Mouse (Mus musculus): Measurements from ENCODE around the gene Rab1a. TPM values are rescaled to one million over a fixed set of nuclear protein-coding genes. Genes with fewer than 3 reads are reported as not detected.
"Not testable (repeated sequence)": the region's sequence is repeated elsewhere in the genome, so short reads cannot be mapped to it uniquely, and the experiment has no call there.

Rab1a gene
- total RNA-seq, 2 experiments from 2014 or later = 171 to 173 TPM

- DNase-seq (ENCODE audit: low spot score in 2 of 2) = no peak
Observed at GRCm38 (mm10) chr11:20216415-20216814, 15.2 kb downstream of the Rab1a start.

GRCm38 (mm10) chr11:20217227-20217626 is 16.0 kb downstream of the Rab1a start:
- no peak for DNase-seq (ENCODE audit: low spot score in 2 of 2)

- DNase-seq (ENCODE audit: low spot score in 2 of 2) = not testable (repeated sequence)
Observed at GRCm38 (mm10) chr11:20221671-20222070, 20.4 kb downstream of the Rab1a start.

GRCm38 (mm10) chr11:20224196-20224595 is 23.0 kb downstream of the Rab1a start:
- no peak for DNase-seq (ENCODE audit: low spot score in 2 of 2)

GRCm38 (mm10) chr11:20225938-20226337 is 24.7 kb downstream of the Rab1a start:
- DNase-seq (ENCODE audit: low spot score in 2 of 2) = no peak

- no peak for DNase-seq (ENCODE audit: low spot score in 2 of 2)
Observed at GRCm38 (mm10) chr11:20228666-20229065, 27.4 kb downstream of the Rab1a start.

DNA sequence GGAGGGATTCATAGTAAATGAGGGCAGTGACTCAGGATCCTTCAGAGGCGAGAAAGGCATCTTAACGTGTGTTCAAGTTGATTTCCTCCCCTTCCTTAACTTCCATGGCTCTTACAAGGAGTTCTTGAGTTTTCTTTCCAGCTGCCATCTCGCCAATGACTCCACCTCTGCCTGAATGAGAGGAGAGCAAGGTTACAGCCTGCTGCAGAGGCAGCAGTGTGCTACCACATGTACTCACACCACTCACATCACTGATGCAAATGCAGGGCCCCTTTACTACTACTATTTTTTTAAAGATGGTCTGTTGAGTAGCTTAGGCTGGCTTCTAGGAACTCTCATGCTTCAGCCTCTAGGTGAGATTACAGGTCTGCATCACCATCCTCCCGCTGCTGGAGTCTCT is 28.1 kb downstream of the Rab1a start:
- DNase-seq (ENCODE audit: low spot score in 2 of 2) = no peak

GRCm38 (mm10) chr11:20230286-20230685 is 29.1 kb downstream of the Rab1a start:
- no peak for DNase-seq (ENCODE audit: low spot score in 2 of 2)

GRCm38 (mm10) chr11:20231128-20231878 is 30.1 kb downstream of the Rab1a start:
- DNase-seq (ENCODE audit: low spot score in 2 of 2) = no peak

DNA sequence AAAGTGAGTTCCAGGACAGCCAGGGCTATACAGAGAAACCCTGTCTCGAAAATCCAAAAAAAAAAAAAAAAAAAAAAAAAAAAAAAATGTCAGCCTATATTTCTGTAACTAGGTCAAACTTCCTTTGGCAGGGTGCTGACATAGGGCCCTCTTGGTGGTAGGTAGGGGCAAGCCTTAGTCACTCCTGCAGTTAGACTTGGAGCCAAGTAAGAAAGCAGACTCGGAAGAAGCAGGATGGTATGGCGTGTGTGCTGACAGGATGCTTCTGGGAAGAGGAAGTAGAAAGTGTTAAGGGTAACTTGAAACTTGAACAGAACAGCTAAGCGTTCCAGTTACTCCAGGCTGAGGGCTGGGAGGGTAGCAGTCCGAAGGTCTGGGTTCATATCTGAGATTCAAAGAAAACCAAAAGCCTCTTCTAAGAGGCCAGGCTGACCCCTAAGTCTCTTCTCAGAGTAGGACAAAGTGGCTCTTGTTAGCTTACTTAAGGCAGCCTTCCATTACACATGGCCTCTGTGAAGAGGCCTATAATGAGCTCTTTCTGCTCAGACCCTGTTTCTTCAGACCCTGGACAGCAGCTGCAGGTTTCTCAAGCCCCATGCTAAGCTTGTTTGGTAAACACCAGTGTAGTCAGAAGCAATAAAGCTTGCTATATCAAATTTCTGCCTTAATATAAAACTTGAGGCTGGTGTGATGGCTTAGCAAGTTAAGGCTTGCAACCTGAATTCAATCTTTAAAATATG is 31.0 kb downstream of the Rab1a start:
- no peak for DNase-seq (ENCODE audit: low spot score in 2 of 2)

GRCm38 (mm10) chr11:20234233-20234632 is 33.0 kb downstream of the Rab1a start:
- no peak for DNase-seq (ENCODE audit: low spot score in 2 of 2)

DNA sequence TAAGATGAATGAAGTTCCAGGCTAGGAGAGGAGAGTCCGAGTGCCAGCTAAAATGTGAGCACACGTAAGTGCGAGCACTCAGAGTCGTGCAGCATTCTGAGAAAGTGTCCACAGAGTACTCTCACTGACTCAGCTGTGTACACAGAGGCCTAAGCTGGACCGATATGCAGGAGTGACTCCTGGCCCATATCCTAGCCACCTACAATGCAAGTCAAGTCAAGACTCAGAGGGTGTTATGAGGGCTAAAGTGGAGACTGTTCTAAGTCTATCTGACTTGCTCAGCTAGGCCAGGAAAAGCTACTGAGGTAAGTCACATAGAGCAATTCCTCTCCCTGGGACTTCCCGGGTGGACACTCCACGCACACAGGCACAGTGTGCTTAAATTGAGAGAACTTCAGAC is 35.8 kb downstream of the Rab1a start:
- no peak for DNase-seq (ENCODE audit: low spot score in 2 of 2)

DNA sequence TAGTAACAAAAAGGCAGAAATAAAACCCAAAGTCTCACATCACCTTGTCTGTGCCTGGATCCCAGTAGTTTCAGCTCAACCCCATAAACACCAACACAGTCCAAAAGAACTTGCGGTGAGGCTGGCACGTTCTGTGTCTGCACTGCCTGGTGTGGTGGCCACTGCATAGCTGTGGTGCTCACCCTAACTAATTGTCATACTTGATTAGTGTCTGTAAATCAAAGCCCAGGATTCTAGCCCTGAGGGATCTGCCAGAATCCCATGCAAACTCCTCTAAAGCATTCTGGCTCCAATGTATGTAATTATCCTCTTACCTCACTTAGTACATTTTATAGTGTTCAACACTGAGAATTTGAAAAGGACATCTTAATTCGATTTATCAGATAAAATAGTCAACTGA is 36.7 kb downstream of the Rab1a start:
- DNase-seq (ENCODE audit: low spot score in 2 of 2) = no peak

GRCm38 (mm10) chr11:20239279-20239861 is 38.1 kb downstream of the Rab1a start:
- no peak for DNase-seq (ENCODE audit: low spot score in 2 of 2)

GRCm38 (mm10) chr11:20240331-20240730 is 39.1 kb downstream of the Rab1a start:
- DNase-seq (ENCODE audit: low spot score in 2 of 2) = no peak

- no peak for DNase-seq (ENCODE audit: low spot score in 2 of 2)
Observed at GRCm38 (mm10) chr11:20241311-20241710, 40.1 kb downstream of the Rab1a start.

- no peak for DNase-seq (ENCODE audit: low spot score in 2 of 2)
Observed at GRCm38 (mm10) chr11:20242366-20243056, 41.3 kb downstream of the Rab1a start.

DNA sequence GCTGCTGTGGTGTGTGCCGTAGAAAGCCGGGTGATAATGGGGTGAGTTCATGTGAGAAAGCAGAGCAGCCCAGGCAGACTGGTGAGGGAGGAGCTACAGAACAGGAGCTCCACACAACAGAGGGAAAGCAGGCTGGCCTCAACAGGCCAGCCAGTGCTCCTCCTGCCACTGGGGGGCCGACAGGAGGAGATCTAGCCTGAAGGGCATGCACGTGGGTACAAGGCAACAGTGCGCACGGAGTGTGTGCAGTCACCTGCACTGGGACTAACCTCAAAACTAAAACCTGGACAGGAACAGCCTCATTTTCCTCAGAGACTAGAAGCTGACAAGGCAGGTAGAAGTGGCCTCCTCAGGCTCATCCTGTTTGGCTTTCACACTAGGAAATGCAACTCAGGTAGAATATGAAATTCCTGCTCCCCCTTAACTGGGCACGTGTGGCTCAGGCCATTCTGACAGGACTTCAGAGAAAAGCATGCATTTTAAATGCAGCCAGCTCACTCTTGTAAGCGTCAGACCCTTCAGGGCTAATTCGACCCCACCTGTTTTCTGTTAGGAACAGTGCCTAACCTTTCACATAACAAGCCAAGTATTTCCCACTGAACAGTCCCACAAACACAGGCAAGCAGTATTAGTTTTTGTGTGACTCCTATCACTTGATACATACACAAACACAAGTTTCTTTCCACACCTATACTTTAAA is 42.1 kb downstream of the Rab1a start:
- DNase-seq (ENCODE audit: low spot score in 2 of 2) = no peak

DNA sequence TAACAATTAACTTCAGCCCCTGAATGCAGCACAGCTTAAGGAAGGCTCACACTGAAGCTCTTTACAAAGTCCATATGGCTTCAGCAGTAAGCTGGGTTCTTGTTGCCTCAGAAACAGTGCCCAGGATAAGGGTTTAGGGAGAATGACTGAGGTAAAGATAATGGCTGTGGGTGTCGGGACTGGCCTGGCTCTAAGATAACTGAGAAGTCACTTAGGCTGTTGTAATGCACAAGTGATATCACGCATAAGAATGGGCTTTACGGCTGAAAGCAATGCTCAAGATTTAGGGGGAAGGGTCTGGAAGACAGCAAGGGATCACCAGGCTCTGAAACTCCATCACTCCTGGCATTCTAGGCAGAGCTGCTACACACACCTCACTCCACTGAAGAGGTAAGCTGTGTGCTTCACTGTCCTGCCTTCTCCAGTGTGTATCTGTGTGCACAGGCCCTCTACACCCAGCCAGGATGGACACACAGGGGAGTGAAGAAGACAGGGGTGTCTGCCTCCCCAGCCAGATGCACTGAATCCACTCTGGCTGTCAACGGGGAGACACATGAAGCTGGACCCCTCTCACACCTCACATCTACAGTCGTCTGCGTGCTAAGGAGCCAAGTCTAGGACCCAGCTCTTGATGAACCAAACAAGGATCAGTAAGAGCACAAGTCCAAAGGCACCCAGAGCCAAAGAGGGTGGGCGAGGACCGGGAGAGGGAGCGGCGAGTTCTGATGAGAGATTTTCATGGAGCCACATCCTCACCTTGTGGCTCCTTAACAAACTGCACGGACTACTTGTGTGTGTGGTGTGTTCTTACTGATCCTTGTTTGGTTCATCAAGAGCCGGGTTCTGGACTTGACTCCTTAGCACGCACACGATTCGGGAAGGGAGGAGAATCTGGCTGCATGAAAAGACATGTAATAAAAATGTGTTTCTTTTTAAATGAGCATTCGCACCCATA is 43.4 kb downstream of the Rab1a start:
- no peak for DNase-seq (ENCODE audit: low spot score in 2 of 2)

- DNase-seq (ENCODE audit: low spot score in 2 of 2) = no peak
Observed at GRCm38 (mm10) chr11:20245316-20245715, 44.1 kb downstream of the Rab1a start.
